Mouse (Mus musculus) MEL (cell line): ENCODE data around the gene Gm20388.

Experiments used
- CTCF ChIP-seq, 3 experiments: IDR thresholded peaks in 2 of 3; conservative IDR thresholded peaks in 1 of 3; 2 replicates each; pipeline ENCODE4 v1.5.1; 2011 to 2012; ENCODE audit warnings: low read length in 3 of 3, low read depth in 2 of 3, mild to moderate bottlenecking in 2 of 3, improper control_type of control experiment in 1 of 3, inconsistent platforms in 1 of 3, mixed read lengths in 1 of 3, moderate library complexity in 1 of 3; ENCODE audit not compliant: control insufficient read depth in 1 of 3, insufficient read depth in 1 of 3, poor library complexity in 1 of 3, severe bottlenecking in 1 of 3
- E2F4 ChIP-seq: IDR thresholded peaks from 2 replicates; pipeline ENCODE4 v1.6.1; 2011; ENCODE audit warnings: low read depth, low read length, improper control_type of control experiment, borderline replicate concordance
- EP300 ChIP-seq, 2 experiments: IDR thresholded peaks; 2 replicates each; pipeline ENCODE4 v1.6.1; 2011; ENCODE audit warnings: improper control_type of control experiment in 2 of 2, low read length in 2 of 2, low read depth in 1 of 2, mild to moderate bottlenecking in 1 of 2
- GABPA ChIP-seq: IDR thresholded peaks from 2 replicates; pipeline ENCODE4 v1.6.1; 2012; ENCODE audit warnings: low read depth, mild to moderate bottlenecking, inconsistent platforms, low read length, improper control_type of control experiment, moderate library complexity
- MAX ChIP-seq: IDR thresholded peaks from 2 replicates; pipeline ENCODE4 v1.6.1; 2011; ENCODE audit warnings: low read length, improper control_type of control experiment
- POLR2A ChIP-seq, 2 experiments: IDR thresholded peaks; 2 replicates each; pipeline ENCODE4 v1.6.1; 2011 to 2012; ENCODE audit warnings: low read length in 2 of 2, mild to moderate bottlenecking in 2 of 2, control low read depth in 1 of 2, improper control_type of control experiment in 1 of 2, low read depth in 1 of 2, moderate library complexity in 1 of 2; ENCODE audit not compliant: control insufficient read depth in 1 of 2, insufficient read depth in 1 of 2, poor library complexity in 1 of 2
- TBP ChIP-seq: IDR thresholded peaks from 2 replicates; pipeline ENCODE4 v1.8.0; 2011; ENCODE audit warnings: low read depth, low read length, improper control_type of control experiment
- ZC3H11A ChIP-seq: IDR thresholded peaks from 2 replicates; pipeline ENCODE4 v1.6.1; 2012; ENCODE audit warnings: low read depth, mild to moderate bottlenecking, inconsistent platforms, low read length, improper control_type of control experiment

GRCm38 (mm10) chr8:124294425-124294824 lies 4383.8 kb downstream of the Gm20388 start:
- no peak for TF ChIP-seq POLR2A (IDR thresholded peaks at IDR 0.05; ENCODE audit: control insufficient read depth in 1 of 2, insufficient read depth in 1 of 2, low read depth in 1 of 2, low read length in 2 of 2, poor library complexity in 1 of 2)
- TF ChIP-seq CTCF (IDR thresholded peaks at IDR 0.05 in 2 of 3, conservative IDR thresholded peaks at IDR 0.05 in 1 of 3; ENCODE audit: control insufficient read depth in 1 of 3, insufficient read depth in 1 of 3, low read depth in 2 of 3, low read length in 3 of 3, poor library complexity in 1 of 3, severe bottlenecking in 1 of 3): no peak
- no peak for TF ChIP-seq ZC3H11A
- TF ChIP-seq GABPA: no peak
- TF ChIP-seq E2F4: no peak
- TF ChIP-seq EP300 (IDR thresholded peaks at IDR 0.05; ENCODE audit: low read depth in 1 of 2, low read length in 2 of 2): no peak
- TF ChIP-seq MAX: no peak
- TF ChIP-seq TBP: no peak
